In genomic region chr1:184358226-184358568, GRCm38 (mm10) we compare ENCODE assay signal across 22 mouse cellular contexts.
A peak's percentile ranks its signal among the peaks of the same experiment; 100 is the strongest.
DNase-seq lines count a peak whose midpoint lies in the region; ATAC-seq and TF ChIP-seq lines count a peak whose summit lies in the region.
"Had no signal": no experiment of that assay in that cellular context is flagged by ENCODE, and none has a peak within 500 bp of the region (broad histone marks: within the 10 kb centered on the region; RNA-seq: fewer than 3 reads in every experiment).

No protein-coding gene starts in this region.

- TF ChIP-seq POLR2A in lung, adult 2 months (IDR thresholded peaks at IDR 0.05; ENCODE audit: borderline replicate concordance, extremely low read depth, low read depth, low read length): no peak

- ATAC-seq in forebrain, embryonic 14.5 days: no peak
- ATAC-seq in forebrain, embryonic 12.5 days (ENCODE audit: low FRiP score): no peak
- no peak for ATAC-seq in heart, embryonic 16.5 days (replicated peaks; ENCODE audit: extremely low read depth, insufficient read depth, low FRiP score)
- no peak for ATAC-seq in heart, embryonic 12.5 days (ENCODE audit: insufficient number of reproducible peaks, low FRiP score)
- ATAC-seq in lung, embryonic 15.5 days (ENCODE audit: borderline replicate concordance, extremely low read depth, low FRiP score, low TSS enrichment): peak; percentile 23; the same call in 1 of the 2 replicates
- ATAC-seq in megakaryocyte progenitor cell, adult 5-6 weeks (replicated peaks; ENCODE audit: poor library complexity): no peak
- ATAC-seq: CD4-positive, CD25-positive, alpha-beta regulatory T cell, adult 4 months; hindbrain, postnatal 0 days had no signal

- peak; percentile 27 for DNase-seq in forebrain, embryonic 14.5 days (ENCODE audit: low spot score)
- DNase-seq in lung, adult 2 months: no peak
- no peak for DNase-seq in cerebellum, adult 18-20 months
- DNase-seq: adrenal gland, adult 8-10 months; adrenal gland, postnatal 36 days; B cell, adult 2 months; cerebellum, adult 11 months; cerebellum, adult 9-10 months; cerebellum, postnatal 25 days; gastrocnemius, postnatal 36 days; heart, adult 11 months; heart, postnatal 14 days had no signal

- H3K9me3 ChIP-seq in forebrain, embryonic 14.5 days (replicated peaks; ENCODE audit: control insufficient read depth, low read length): no peaks in the 10 kb centered on the region
- no peaks in the 10 kb centered on the region for H3K9me3 ChIP-seq in forebrain, embryonic 12.5 days
- no peaks in the 10 kb centered on the region for H3K9me3 ChIP-seq in heart, embryonic 16.5 days (replicated peaks; ENCODE audit: control insufficient read depth, low read length)
- no peaks in the 10 kb centered on the region for H3K9me3 ChIP-seq in heart, embryonic 12.5 days (replicated peaks)
- H3K9me3 ChIP-seq in lung, embryonic 15.5 days: no peaks in the 10 kb centered on the region
- H3K9me3 ChIP-seq: embryonic facial prominence, embryonic 12.5 days; hindbrain, embryonic 13.5 days had no signal

- H3K4me1 ChIP-seq in forebrain, embryonic 14.5 days (ENCODE audit: control insufficient read depth, insufficient read depth, low read length): no peaks in the 10 kb centered on the region
- no peaks in the 10 kb centered on the region for H3K4me1 ChIP-seq in forebrain, embryonic 12.5 days
- peaks cover 10% of the 10 kb centered on the region for H3K4me1 ChIP-seq in heart, embryonic 16.5 days (ENCODE audit: control insufficient read depth, insufficient read depth, low read length)
- H3K4me1 ChIP-seq in heart, embryonic 12.5 days (replicated peaks): peaks cover 12% of the 10 kb centered on the region
- H3K4me1 ChIP-seq in lung, embryonic 15.5 days: peaks cover 17% of the 10 kb centered on the region
- peaks cover 5% of the 10 kb centered on the region; the same call in 1 of the 2 replicates for H3K4me1 ChIP-seq in lung, adult 2 months (ENCODE audit: control insufficient read depth, insufficient read depth, low read length)
- H3K4me1 ChIP-seq: embryonic facial prominence, embryonic 12.5 days; hindbrain, embryonic 13.5 days had no signal

- no peak overlapping the region for H3K4me2 ChIP-seq in forebrain, embryonic 14.5 days (ENCODE audit: low read length)
- H3K4me2 ChIP-seq in forebrain, embryonic 12.5 days: no peak overlapping the region
- H3K4me2 ChIP-seq in heart, embryonic 16.5 days (ENCODE audit: low read depth, low read length): no peak overlapping the region
- H3K4me2 ChIP-seq in heart, embryonic 12.5 days: no peak overlapping the region
- no peak overlapping the region for H3K4me2 ChIP-seq in lung, embryonic 15.5 days
- H3K4me2 ChIP-seq: embryonic facial prominence, embryonic 12.5 days; hindbrain, embryonic 13.5 days had no signal

- TF ChIP-seq CTCF in lung, adult 2 months (IDR thresholded peaks at IDR 0.05; ENCODE audit: insufficient read depth, low read length): no peak

- no peaks in the 10 kb centered on the region for H3K27me3 ChIP-seq in forebrain, embryonic 14.5 days (replicated peaks; ENCODE audit: control insufficient read depth, insufficient read depth, low read length)
- H3K27me3 ChIP-seq in forebrain, embryonic 12.5 days: no peaks in the 10 kb centered on the region
- no peaks in the 10 kb centered on the region for H3K27me3 ChIP-seq in heart, embryonic 16.5 days (ENCODE audit: control insufficient read depth, insufficient read depth, low read length)
- H3K27me3 ChIP-seq in heart, embryonic 12.5 days (replicated peaks): no peaks in the 10 kb centered on the region
- no peaks in the 10 kb centered on the region for H3K27me3 ChIP-seq in lung, embryonic 15.5 days
- H3K27me3 ChIP-seq: embryonic facial prominence, embryonic 12.5 days; hindbrain, embryonic 13.5 days had no signal

- H3K27ac ChIP-seq in forebrain, embryonic 14.5 days (ENCODE audit: low read depth, low read length): no peak overlapping the region
- H3K27ac ChIP-seq in forebrain, embryonic 12.5 days: no peak overlapping the region
- H3K27ac ChIP-seq in heart, embryonic 16.5 days (ENCODE audit: low read length): peak overlapping the region; percentile 36; the same call in 1 of the 2 replicates
- H3K27ac ChIP-seq in heart, embryonic 12.5 days (ENCODE audit: poor library complexity, severe bottlenecking): no peak overlapping the region
- H3K27ac ChIP-seq in lung, embryonic 15.5 days: no peak overlapping the region
- H3K27ac ChIP-seq: embryonic facial prominence, embryonic 12.5 days; hindbrain, embryonic 13.5 days; hindbrain, postnatal 0 days had no signal

- H3K9ac ChIP-seq in forebrain, embryonic 14.5 days (ENCODE audit: low read length): no peak overlapping the region
- H3K9ac ChIP-seq in forebrain, embryonic 12.5 days: no peak overlapping the region
- no peak overlapping the region for H3K9ac ChIP-seq in heart, embryonic 16.5 days (ENCODE audit: low read length)
- no peak overlapping the region for H3K9ac ChIP-seq in heart, embryonic 12.5 days
- no peak overlapping the region for H3K9ac ChIP-seq in lung, embryonic 15.5 days
- H3K9ac ChIP-seq: embryonic facial prominence, embryonic 12.5 days; hindbrain, embryonic 13.5 days had no signal

- no peak overlapping the region for H3K4me3 ChIP-seq in forebrain, embryonic 14.5 days (ENCODE audit: low read depth, low read length)
- H3K4me3 ChIP-seq in forebrain, embryonic 12.5 days (replicated peaks): no peak overlapping the region
- H3K4me3 ChIP-seq in heart, embryonic 16.5 days (ENCODE audit: low read length): no peak overlapping the region
- H3K4me3 ChIP-seq in heart, embryonic 12.5 days: no peak overlapping the region
- no peak overlapping the region for H3K4me3 ChIP-seq in lung, embryonic 15.5 days
- no peak overlapping the region for H3K4me3 ChIP-seq in lung, adult 2 months (replicated peaks; ENCODE audit: extremely low read depth, low read depth, low read length)
- H3K4me3 ChIP-seq: embryonic facial prominence, embryonic 12.5 days; hindbrain, embryonic 13.5 days had no signal

- 75% methylated on average over 6 of the region's 6 CpGs for WGBS in forebrain, embryonic 14.5 days
- WGBS in forebrain, embryonic 12.5 days: 83% methylated on average over 6 of the region's 6 CpGs
- WGBS in heart, embryonic 16.5 days: 45% methylated on average over 6 of the region's 6 CpGs
- WGBS in heart, embryonic 12.5 days: 44% methylated on average over 6 of the region's 6 CpGs
- 46% methylated on average over 6 of the region's 6 CpGs for WGBS in lung, embryonic 15.5 days
- 66% methylated on average over 6 of the region's 6 CpGs for WGBS in lung, adult 2 months

- H3K36me3 ChIP-seq in forebrain, embryonic 14.5 days (ENCODE audit: control insufficient read depth, insufficient read depth, low read length): no peaks in the 10 kb centered on the region
- H3K36me3 ChIP-seq in forebrain, embryonic 12.5 days (replicated peaks): no peaks in the 10 kb centered on the region
- H3K36me3 ChIP-seq in heart, embryonic 16.5 days (ENCODE audit: control insufficient read depth, insufficient read depth): no peaks in the 10 kb centered on the region
- H3K36me3 ChIP-seq in heart, embryonic 12.5 days: no peaks in the 10 kb centered on the region
- H3K36me3 ChIP-seq in lung, embryonic 15.5 days: no peaks in the 10 kb centered on the region
- H3K36me3 ChIP-seq: embryonic facial prominence, embryonic 12.5 days; G1E; hindbrain, embryonic 13.5 days had no signal
